14 mouse cellular contexts compared by ENCODE assay signal in genomic region chr7:123573721-123574120, GRCm38 (mm10).
DNase-seq lines count a peak whose midpoint lies in the region; ATAC-seq and TF ChIP-seq lines count a peak whose summit lies in the region.
"Had no signal": no experiment of that assay in that cellular context is flagged by ENCODE, and none has a peak within 500 bp of the region (broad histone marks: within the 10 kb centered on the region; RNA-seq: fewer than 3 reads in every experiment).

No protein-coding gene starts in this region.

- H3K36me3 ChIP-seq in hindbrain, embryonic 13.5 days = no peaks in the 10 kb centered on the region
- H3K36me3 ChIP-seq in hindbrain, embryonic 12.5 days = no peaks in the 10 kb centered on the region
- no peaks in the 10 kb centered on the region for H3K36me3 ChIP-seq in lung, postnatal 0 days (ENCODE audit: insufficient read depth, low read length)
- H3K36me3 ChIP-seq: limb, embryonic 12.5 days had no signal

- no peaks in the 10 kb centered on the region for H3K9me3 ChIP-seq in hindbrain, embryonic 13.5 days
- no peaks in the 10 kb centered on the region for H3K9me3 ChIP-seq in hindbrain, embryonic 12.5 days (replicated peaks)
- H3K9me3 ChIP-seq in lung, postnatal 0 days (ENCODE audit: low read length) = no peaks in the 10 kb centered on the region
- H3K9me3 ChIP-seq: limb, embryonic 12.5 days had no signal

- no peak for ATAC-seq in hindbrain, embryonic 13.5 days (ENCODE audit: low FRiP score)
- no peak for ATAC-seq in hindbrain, embryonic 12.5 days (ENCODE audit: low FRiP score)
- ATAC-seq in lung, postnatal 0 days = no peak
- ATAC-seq: CD4-positive, CD25-positive, alpha-beta regulatory T cell, adult 4 months had no signal

- 0 out of 2 replicates have a peak overlapping the region, but pooled peaks have one; percentile 23 for H3K27ac ChIP-seq in hindbrain, embryonic 13.5 days
- no peak overlapping the region for H3K27ac ChIP-seq in hindbrain, embryonic 12.5 days
- no peak overlapping the region for H3K27ac ChIP-seq in lung, postnatal 0 days (ENCODE audit: low read length)
- H3K27ac ChIP-seq: gastrocnemius, adult 2 months; limb, embryonic 12.5 days had no signal

- no peak overlapping the region for H3K9ac ChIP-seq in hindbrain, embryonic 13.5 days
- H3K9ac ChIP-seq in hindbrain, embryonic 12.5 days = no peak overlapping the region
- no peak overlapping the region for H3K9ac ChIP-seq in lung, postnatal 0 days (replicated peaks; ENCODE audit: low read depth)
- H3K9ac ChIP-seq: limb, embryonic 12.5 days had no signal

- peaks cover 11% of the 10 kb centered on the region for H3K4me1 ChIP-seq in hindbrain, embryonic 13.5 days (replicated peaks)
- H3K4me1 ChIP-seq in hindbrain, embryonic 12.5 days = peaks cover 5% of the 10 kb centered on the region; the same call in 1 of the 2 replicates
- H3K4me1 ChIP-seq in lung, postnatal 0 days (ENCODE audit: insufficient read depth, low read depth, low read length) = no peaks in the 10 kb centered on the region

- TF ChIP-seq EP300 in lung, postnatal 0 days (IDR thresholded peaks at IDR 0.05) = no peak

- no peak for TF ChIP-seq CTCF in lung, postnatal 0 days (IDR thresholded peaks at IDR 0.05)

- no peak overlapping the region for H3K4me2 ChIP-seq in hindbrain, embryonic 13.5 days
- no peak overlapping the region for H3K4me2 ChIP-seq in hindbrain, embryonic 12.5 days (replicated peaks)
- H3K4me2 ChIP-seq in lung, postnatal 0 days (replicated peaks; ENCODE audit: low read depth, low read length) = no peak overlapping the region
- H3K4me2 ChIP-seq: heart, embryonic 11.5 days; limb, embryonic 12.5 days had no signal

- WGBS in hindbrain, embryonic 13.5 days = 41% methylated on average over 3 of the region's 3 CpGs
- 46% methylated on average over 3 of the region's 3 CpGs for whole genome bisulfite sequencing in hindbrain, embryonic 12.5 days
- WGBS in lung, postnatal 0 days = 56% methylated on average over 3 of the region's 3 CpGs

- no peaks in the 10 kb centered on the region for H3K27me3 ChIP-seq in hindbrain, embryonic 13.5 days
- no peaks in the 10 kb centered on the region for H3K27me3 ChIP-seq in hindbrain, embryonic 12.5 days
- H3K27me3 ChIP-seq in lung, postnatal 0 days (replicated peaks; ENCODE audit: insufficient read depth, low read length) = no peaks in the 10 kb centered on the region
- H3K27me3 ChIP-seq: limb, embryonic 12.5 days had no signal

- intact Hi-C loops in heart, postnatal 10 days (cut with DNase I) = no loop called here

- DNase-seq in right cerebral cortex, adult 2 months (ENCODE audit: low spot score in 2 of 2) = peak; percentile 4 to 12
- no peak for DNase-seq in right cerebral cortex, postnatal 36 days (ENCODE audit: low spot score in 2 of 2)
- peak; percentile 43 for DNase-seq in layer of hippocampus, adult 9-11 months
- peak; percentile 47 for DNase-seq in telencephalon, adult 2 months (ENCODE audit: low read depth, low spot score)
- DNase-seq in heart, postnatal 10 days = no peak
- DNase-seq in lung, postnatal 0 days (ENCODE audit: low spot score) = no peak
- DNase-seq: adrenal gland, postnatal 25 days; cerebellum, adult 11 months; gastrocnemius, adult 2 months had no signal

- H3K4me3 ChIP-seq in hindbrain, embryonic 13.5 days = no peak overlapping the region
- no peak overlapping the region for H3K4me3 ChIP-seq in hindbrain, embryonic 12.5 days
- H3K4me3 ChIP-seq in lung, postnatal 0 days (ENCODE audit: low read depth, low read length) = no peak overlapping the region
- H3K4me3 ChIP-seq: gastrocnemius, adult 2 months; limb, embryonic 12.5 days had no signal

Comparison
In these comparisons a context has a peak if more than half of its experiments do, and no peak if none do; other contexts are left out.
1. DNase-seq: peak in right cerebral cortex, adult 2 months (2 of 2), layer of hippocampus, adult 9-11 months (single experiment) and telencephalon, adult 2 months (single experiment); none in right cerebral cortex, postnatal 36 days (0 of 2), heart, postnatal 10 days (0 of 2) and lung, postnatal 0 days (single experiment).